Mouse (Mus musculus) monocyte, adult 5-6 weeks (primary cell): ENCODE results near the gene Gldn. TPM values are rescaled to one million over a fixed set of nuclear protein-coding genes. Genes with fewer than 3 reads are reported as not detected.

Experiments
- ATAC-seq: fragments of 153-309, 156-312 bp; replicated peaks from 2 replicates; pipeline ENCODE4 v1.8.0; 2017; ENCODE audit warnings: mild to moderate bottlenecking; ENCODE audit not compliant: low TSS enrichment, insufficient number of reproducible peaks, severe bottlenecking, poor library complexity, low FRiP score
- total RNA-seq: library from RNA; stranded (forward); fragments of 200-1000, 200-491, 200-594 nt; gene quantifications from 3 replicates; pipeline ENCODE4 v1.2.3, GENCODE M21; 2017

Gldn gene
- total RNA-seq: not detected in 3 replicates

- ATAC-seq: no peak
Measured at GRCm38 (mm10) chr9:54286331-54286987, at the start of gene Gldn. Gene Gldn (plus strand): TSS chr9:54286486.

DNA sequence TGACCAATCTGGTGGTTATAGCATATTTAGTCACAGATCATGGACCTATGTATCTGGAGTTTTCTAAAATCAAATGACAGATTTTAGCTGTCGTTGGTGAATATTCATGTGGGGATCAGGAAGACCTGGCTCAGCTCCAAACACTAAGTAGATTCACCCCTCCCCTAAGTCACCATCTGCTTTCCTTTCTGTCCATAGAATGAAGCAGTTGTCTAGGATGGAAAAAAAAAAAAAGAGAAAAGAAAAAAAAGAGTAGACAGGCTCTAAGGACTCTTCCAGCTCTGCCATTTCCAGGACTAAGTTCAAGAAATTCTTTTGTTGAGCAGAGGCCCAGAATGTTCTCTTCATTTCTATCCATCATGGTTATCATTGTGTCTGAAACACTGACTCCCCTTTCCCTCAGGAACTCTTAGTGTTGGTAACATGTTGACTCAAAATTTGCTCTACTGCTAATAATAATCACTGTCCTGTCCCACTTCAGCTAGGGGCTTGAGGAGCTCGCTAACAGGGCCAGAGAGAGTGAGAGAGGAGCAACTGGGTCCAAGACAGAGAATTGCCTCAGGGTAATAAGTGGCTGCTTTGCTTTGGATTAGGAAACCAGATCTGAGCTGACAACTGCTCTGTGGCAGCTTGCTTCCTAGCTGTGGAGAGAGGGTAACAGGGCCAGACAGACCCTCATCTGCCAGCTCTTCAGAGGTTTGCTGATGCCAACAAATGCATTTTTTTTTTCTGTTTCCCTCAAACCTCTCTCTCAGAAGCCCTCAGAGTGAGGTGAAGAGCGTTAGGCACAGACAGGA is 41.2 kb upstream of the Gldn start:
- ATAC-seq: no peak

GRCm38 (mm10) chr9:54264754-54265153 is 21.5 kb upstream of the Gldn start:
- ATAC-seq: no peak

GRCm38 (mm10) chr9:54268010-54268409 is 18.3 kb upstream of the Gldn start, which contains the start of gene Cyp19a1:
Gene Cyp19a1 (minus strand): TSS chr9:54268110.
- no peak for ATAC-seq

GRCm38 (mm10) chr9:54269987-54270386 is 16.3 kb upstream of the Gldn start:
- ATAC-seq: no peak

DNA sequence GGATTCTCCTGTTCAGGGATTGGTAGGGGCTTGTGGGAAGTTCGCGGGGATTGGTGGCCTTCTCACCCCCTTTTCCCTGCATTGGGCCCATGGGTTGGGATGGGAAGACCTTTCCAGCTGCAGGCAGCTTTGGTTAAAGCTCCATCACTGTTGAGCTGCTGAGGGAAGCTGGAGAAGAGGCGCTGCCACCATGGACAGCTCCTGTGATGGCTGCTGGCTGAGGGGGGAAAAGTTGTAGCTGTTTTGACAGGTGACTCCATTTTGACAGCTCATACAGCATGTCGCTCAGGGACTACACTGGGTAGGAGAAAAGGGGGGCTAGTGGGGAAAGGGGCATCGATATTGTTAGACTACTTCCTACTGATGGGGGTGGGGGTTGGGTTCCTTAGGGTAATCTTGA is 15.4 kb upstream of the Gldn start:
- ATAC-seq: no peak

DNA sequence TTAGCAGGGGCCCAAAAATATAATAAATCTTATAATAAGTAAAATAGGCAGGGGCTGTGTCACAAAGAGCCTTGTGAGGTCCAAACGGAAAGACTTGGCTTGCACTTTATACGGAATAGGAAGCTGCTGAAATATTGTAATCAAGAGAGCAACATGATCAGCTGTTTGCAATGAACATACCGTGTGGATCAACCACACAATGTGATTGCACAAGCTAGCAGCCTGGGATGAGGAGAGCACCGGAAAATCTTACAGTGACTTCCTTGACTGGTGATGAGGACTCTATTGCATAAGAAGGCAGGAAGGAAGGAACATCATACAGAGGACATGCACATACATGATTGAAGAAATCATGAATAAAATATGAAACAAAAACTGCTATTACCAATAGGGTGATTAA is 11.0 kb upstream of the Gldn start:
- ATAC-seq: no peak

DNA sequence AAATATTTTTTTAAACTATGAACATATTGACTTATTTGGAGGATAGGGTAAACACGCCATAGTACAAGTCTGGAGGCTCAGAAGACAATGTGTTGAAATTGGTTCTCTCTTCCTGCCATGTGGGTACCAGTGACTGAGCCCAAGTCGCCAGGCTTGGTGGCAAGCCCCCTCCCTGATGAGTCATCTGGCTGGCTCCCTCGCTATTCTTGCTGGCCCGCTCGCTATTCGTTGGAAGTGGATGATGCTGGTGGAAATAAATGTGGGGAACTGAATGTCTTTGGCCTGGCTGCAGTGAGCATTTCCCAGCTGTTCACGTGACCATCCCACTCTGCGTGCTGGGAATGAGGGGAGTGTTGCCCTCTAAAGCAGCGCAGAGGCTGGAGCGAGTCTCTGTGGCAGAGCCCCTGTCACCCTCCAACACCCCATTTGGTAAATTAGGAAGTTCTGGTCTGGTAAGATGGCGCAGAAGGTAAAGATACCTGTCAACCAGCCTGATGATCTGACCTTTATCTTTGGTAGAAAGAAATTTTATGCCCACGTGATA is 7.2 kb upstream of the Gldn start:
- ATAC-seq: no peak

GRCm38 (mm10) chr9:54287804-54288203 is 1.5 kb downstream of the Gldn start:
- no peak for ATAC-seq

DNA sequence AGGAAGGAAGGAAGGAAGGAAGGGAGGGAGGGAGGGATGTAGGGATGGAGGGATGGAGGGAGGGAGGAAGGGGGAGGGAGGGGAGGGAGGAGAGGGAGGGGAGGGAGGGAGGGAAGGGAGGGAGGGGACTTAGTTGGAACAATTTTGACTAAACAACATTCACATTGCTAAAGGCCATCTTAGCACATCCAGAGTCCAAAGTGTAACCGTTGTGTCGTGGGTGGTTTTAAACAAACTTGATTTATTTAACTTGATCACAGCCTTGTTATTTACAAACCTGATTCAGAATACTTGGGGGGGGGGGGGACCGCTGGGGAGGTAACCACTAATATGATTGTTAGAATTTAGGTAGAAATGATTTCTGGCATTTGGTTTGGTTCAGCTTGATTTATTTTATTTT is 13.1 kb downstream of the Gldn start:
- no peak for ATAC-seq

DNA sequence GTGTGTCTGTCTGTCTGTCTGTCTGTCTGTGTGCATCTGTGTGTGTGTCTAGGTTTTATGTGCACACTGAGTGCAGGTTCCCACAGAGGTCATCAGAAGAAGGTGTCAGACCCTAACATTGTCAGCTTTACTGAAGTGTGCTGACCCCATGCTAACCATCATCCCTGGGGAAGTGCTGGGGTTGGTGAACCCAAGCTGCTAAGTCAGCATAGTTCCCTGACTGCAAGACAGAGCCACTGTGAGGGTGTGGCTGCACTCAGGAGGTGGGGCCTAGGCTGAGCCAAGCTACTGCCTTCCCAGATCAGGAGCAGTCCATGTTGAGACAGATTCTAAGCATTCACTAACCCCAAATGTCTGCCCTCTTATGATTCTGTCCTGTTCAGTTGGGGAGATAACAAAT is 13.5 kb downstream of the Gldn start:
- no peak for ATAC-seq

DNA sequence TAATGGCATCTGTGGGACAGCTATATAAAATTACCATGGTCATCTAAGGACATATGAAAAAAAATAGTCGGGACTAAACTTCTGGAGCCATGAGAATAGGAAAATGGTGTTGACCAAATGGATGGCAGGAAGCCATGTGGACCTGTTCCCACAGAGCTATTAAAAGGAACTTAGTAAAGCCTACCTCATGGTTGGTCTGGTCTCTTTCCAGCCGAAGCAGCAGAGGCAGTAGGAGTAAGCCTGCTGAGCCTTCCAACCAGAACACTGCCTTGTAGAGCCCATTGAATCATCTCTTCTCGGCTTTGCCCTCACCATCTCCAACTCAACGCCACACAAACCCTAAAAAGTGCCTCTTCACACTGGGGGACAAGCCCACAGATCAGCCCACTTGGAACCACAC is 15.0 kb downstream of the Gldn start:
- no peak for ATAC-seq

GRCm38 (mm10) chr9:54308209-54308608 is 21.9 kb downstream of the Gldn start:
- no peak for ATAC-seq

- ATAC-seq: no peak
Measured at GRCm38 (mm10) chr9:54308751-54309358, 22.6 kb downstream of the Gldn start.

GRCm38 (mm10) chr9:54316363-54316762 is 30.1 kb downstream of the Gldn start:
- no peak for ATAC-seq

DNA sequence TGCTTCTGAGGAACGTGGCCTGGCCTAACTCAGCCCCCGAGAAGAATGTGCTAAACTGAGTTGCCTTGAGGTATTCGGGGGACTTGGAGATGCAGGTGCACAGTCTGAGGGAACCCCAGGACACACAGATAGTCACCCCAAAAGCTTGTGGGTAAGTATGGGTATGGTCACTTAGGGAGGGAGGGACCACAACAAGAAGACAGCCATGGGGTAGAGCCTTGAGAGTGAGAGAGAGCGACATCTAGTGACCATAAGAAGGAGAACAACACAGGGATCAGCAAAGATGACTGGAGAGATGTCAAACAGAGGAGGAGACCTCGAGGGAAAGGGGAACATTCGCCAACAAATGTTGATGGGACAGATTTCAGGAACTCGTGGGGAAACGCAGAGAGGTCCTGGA is 37.2 kb downstream of the Gldn start:
- no peak for ATAC-seq

GRCm38 (mm10) chr9:54329201-54329600 is 42.9 kb downstream of the Gldn start:
- no peak for ATAC-seq

DNA sequence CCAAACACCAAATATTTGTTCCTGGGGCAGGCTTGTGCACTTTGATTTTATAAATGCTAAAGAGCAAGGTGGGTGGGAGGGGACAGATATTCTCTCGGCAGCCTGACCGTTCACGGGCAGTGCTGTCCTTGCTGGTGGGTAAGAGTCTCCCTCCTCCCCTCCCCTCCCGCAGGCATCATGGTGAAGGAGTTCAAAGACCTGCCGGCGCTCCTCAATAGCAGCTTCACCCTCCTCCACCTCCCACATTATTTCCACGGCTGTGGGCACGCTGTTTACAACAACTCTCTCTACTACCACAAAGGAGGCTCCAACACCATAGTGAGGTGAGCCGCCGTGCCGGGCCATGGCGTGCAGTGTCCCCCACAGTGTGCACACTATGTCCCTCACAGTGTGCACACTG is 49.3 kb downstream of the Gldn start:
- no peak for ATAC-seq

DNA sequence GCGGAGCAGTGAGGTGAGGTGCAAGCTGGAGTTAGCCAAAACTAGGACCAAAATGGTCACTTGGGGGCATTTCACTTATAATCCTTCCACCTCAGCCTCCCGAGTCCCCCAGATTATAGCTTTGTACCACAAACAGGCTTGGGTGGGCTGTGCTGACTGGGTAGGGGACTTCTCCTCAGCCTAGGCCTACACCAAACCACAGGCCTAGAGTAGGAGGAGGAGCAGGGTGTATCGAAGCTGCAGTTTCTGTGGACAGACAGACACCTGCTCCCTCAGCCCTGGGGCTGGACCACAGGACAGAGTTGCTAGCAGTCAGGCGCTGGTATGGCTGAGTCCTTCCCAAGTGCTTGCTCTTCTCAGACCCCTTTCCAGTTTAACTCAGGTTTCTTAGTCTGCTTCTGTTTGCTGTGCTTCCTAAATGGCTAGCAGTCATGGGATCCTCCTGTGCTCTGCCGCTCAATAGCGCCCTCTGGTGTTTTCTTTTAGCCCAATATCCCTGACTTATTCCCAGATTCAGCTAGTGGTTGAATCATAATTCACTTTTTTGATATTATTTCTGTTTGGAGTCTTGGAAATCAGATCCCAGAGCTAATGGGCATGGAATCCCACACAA is 50.4 kb downstream of the Gldn start:
- ATAC-seq: no peak
